Mouse (Mus musculus) heart, embryonic 10.5 days (tissue): ENCODE results near the gene Aqr. TPM values are rescaled to one million over a fixed set of nuclear protein-coding genes. Genes with fewer than 3 reads are reported as not detected.

ENCODE experiments used
- DNase-seq: peaks from one replicate; pipeline ENCODE4 v3.0.0-alpha.2; 2017; ENCODE audit warnings: low spot score
- H3K27ac ChIP-seq: fragments of 300-500 bp; sonication (generic); 2 replicates; pipeline ENCODE4 v1.5.1; 2016; ENCODE audit warnings: mild to moderate bottlenecking
- H3K27me3 ChIP-seq: fragments of 300-500 bp; sonication (generic); 2 replicates; pipeline ENCODE4 v1.6.1; 2016; ENCODE audit warnings: mild to moderate bottlenecking; ENCODE audit not compliant: poor library complexity, insufficient read depth, severe bottlenecking
- H3K36me3 ChIP-seq: fragments of 300-500 bp; sonication (generic); 2 replicates; pipeline ENCODE4 v1.6.1; 2016; ENCODE audit warnings: mild to moderate bottlenecking, moderate library complexity
- H3K4me1 ChIP-seq: fragments of 300-500 bp; sonication (generic); 2 replicates; pipeline ENCODE4 v1.6.1; 2016; ENCODE audit warnings: mild to moderate bottlenecking
- H3K4me3 ChIP-seq: fragments of 300-500 bp; sonication (generic); 2 replicates; pipeline ENCODE4 v1.5.1; 2016; ENCODE audit warnings: mild to moderate bottlenecking, moderate library complexity
- H3K9me3 ChIP-seq: fragments of 300-500 bp; sonication (generic); 2 replicates; pipeline ENCODE4 v1.6.1; 2016; ENCODE audit warnings: mild to moderate bottlenecking, moderate library complexity
- WGBS: fragments of 180-500 bp; shearing (Covaris S2); methylation state at CpG from one replicate; pipeline ENCODE4 v1.1.7; 2016; 5-methylcytosine and 5-hydroxymethylcytosine counted together
- polyA plus RNA-seq: library from polyadenylated mRNA; unstranded; fragments of >200 nt; fragmentation: Nextera tagmentation; extraction: Ambion mirVana; gene quantifications from 2 replicates; pipeline ENCODE4 v1.2.1, GENCODE M21; 2016

The Aqr gene
- polyA plus RNA-seq, 1 experiment from 2014 or later, result 39.0 TPM

GRCm38 (mm10) chr2:114119451-114119850, 67.4 kb downstream of the Aqr start:
- WGBS, result 81% methylated on average over 7 of the region's 7 CpGs
- Histone ChIP-seq H3K36me3 (peaks cover 73% of the 10 kb centered on the region), H3K27ac (no peak overlapping the region), H3K4me3 (no peak overlapping the region), H3K9me3 (no peaks in the 10 kb centered on the region), H3K27me3 (no peaks in the 10 kb centered on the region), H3K4me1 (no peaks in the 10 kb centered on the region)
- no peak for DNase-seq

DNA sequence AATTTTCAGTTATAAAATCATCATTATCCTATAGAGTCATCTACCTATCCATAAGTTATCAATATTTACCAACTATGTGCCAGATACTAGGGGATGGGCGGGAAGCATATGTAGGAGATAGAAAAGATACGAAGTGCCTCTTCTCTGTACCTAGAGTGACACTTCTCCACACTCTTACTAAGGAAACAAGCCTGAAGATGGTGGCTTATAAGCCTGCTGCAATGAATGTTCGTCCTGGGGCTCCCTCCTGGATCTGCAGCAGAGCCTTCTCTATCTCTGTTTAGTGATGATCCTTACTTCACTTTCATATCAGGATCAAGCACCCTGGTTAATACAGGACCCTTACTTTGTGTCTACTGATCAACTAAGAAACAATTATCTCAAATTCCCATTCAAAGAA, 69.2 kb downstream of the Aqr start:
- no peak for DNase-seq
- Histone ChIP-seq H3K27ac (no peak overlapping the region), H3K27me3 (no peaks in the 10 kb centered on the region), H3K4me3 (no peak overlapping the region), H3K36me3 (peaks cover 80% of the 10 kb centered on the region), H3K4me1 (no peaks in the 10 kb centered on the region), H3K9me3 (no peaks in the 10 kb centered on the region)
- 97% methylated on average over 3 of the region's 3 CpGs for WGBS

DNA sequence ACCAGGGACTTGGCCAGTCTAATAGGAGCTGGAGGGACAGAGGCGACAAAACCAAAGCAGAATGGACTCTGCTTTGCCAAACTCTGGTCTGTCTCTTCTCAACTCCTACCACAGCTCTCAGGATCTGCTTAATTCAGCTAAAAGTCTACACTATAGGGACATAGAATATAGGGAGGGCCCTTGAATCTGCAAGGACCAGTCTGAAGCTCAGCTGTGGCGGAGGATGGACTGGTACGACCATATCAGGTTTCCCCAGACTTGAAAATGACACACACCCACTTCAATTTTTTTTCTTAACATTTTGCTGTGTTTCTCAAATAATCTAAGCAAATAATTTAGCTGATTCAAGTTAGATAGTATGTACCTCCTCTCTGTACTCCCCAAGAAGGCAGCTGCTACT, 69.6 kb downstream of the Aqr start:
- no peak overlapping the region for H3K27ac ChIP-seq
- no peaks in the 10 kb centered on the region for H3K27me3 ChIP-seq
- peaks cover 81% of the 10 kb centered on the region for H3K36me3 ChIP-seq
- H3K4me1 ChIP-seq, result no peaks in the 10 kb centered on the region
- DNase-seq, result no peak
- 92% methylated on average over 3 of the region's 3 CpGs for WGBS
- H3K9me3 ChIP-seq, result no peaks in the 10 kb centered on the region
- H3K4me3 ChIP-seq, result no peak overlapping the region

DNA sequence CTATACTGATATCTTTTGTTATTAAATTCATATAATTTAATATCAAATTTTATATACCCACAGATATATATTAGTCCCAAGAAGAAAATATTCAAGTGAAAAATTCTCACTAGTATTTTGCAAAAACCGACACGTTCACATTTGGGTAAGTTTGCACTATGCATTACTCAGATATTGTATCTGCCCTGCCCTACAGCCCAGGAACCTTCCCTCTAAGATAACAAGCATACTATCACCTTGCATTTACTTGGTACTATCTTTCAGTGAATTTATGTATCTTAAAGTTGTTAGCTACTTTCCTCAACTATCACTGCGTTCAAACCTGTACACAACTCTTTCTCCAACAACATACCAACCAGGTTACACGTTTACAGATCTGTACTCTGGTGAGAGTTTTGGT, 71.3 kb downstream of the Aqr start:
- H3K4me1 ChIP-seq, result no peaks in the 10 kb centered on the region
- H3K27ac ChIP-seq, result no peak overlapping the region
- H3K4me3 ChIP-seq, result no peak overlapping the region
- 92% methylated on average over 4 of the region's 4 CpGs for WGBS
- no peaks in the 10 kb centered on the region for H3K9me3 ChIP-seq
- H3K36me3 ChIP-seq, result peaks cover 77% of the 10 kb centered on the region
- no peak for DNase-seq
- H3K27me3 ChIP-seq, result no peaks in the 10 kb centered on the region

- Histone ChIP-seq H3K9me3 (no peaks in the 10 kb centered on the region), H3K4me3 (no peak overlapping the region), H3K27ac (no peak overlapping the region), H3K36me3 (peaks cover 90% of the 10 kb centered on the region), H3K27me3 (no peaks in the 10 kb centered on the region), H3K4me1 (no peaks in the 10 kb centered on the region)
- WGBS, result 83% methylated on average over 23 of the region's 23 CpGs
- DNase-seq, result no peak
Measured at GRCm38 (mm10) chr2:114107288-114108278, 79.2 kb downstream of the Aqr start.

DNA sequence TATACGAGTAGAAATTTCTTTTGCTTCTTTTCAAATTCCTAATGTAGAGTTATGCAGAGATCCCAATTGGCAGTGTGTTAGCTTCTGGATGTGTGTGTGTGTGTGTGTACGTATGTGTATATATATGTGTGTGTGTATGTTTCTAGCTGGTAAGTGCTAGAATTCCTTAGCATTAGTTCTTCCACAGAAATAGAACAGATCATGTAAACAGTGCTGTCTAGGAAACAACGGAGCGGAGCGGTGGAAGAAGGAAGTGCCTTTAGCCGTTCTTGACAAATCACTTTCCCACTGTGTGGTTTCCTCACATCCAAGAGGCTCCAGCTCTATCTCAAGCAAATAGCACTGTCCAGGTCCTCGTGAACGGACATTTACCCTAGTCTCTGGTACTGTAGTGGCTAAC, 80.4 kb downstream of the Aqr start:
- no peaks in the 10 kb centered on the region for H3K4me1 ChIP-seq
- peaks cover 91% of the 10 kb centered on the region for H3K36me3 ChIP-seq
- no peaks in the 10 kb centered on the region for H3K9me3 ChIP-seq
- no peak overlapping the region for H3K27ac ChIP-seq
- 85% methylated on average over 8 of the region's 8 CpGs for WGBS
- no peaks in the 10 kb centered on the region for H3K27me3 ChIP-seq
- no peak overlapping the region for H3K4me3 ChIP-seq
- no peak for DNase-seq

GRCm38 (mm10) chr2:114102471-114102870, 84.4 kb downstream of the Aqr start:
- Histone ChIP-seq H3K27me3 (no peaks in the 10 kb centered on the region), H3K27ac (no peak overlapping the region), H3K36me3 (peaks cover 79% of the 10 kb centered on the region), H3K4me1 (0 out of 2 replicates have a peak, but pooled peaks cover 3% of the 10 kb centered on the region), H3K9me3 (no peaks in the 10 kb centered on the region), H3K4me3 (no peak overlapping the region)
- WGBS, result 86% methylated on average over 3 of the region's 3 CpGs
- no peak for DNase-seq

DNA sequence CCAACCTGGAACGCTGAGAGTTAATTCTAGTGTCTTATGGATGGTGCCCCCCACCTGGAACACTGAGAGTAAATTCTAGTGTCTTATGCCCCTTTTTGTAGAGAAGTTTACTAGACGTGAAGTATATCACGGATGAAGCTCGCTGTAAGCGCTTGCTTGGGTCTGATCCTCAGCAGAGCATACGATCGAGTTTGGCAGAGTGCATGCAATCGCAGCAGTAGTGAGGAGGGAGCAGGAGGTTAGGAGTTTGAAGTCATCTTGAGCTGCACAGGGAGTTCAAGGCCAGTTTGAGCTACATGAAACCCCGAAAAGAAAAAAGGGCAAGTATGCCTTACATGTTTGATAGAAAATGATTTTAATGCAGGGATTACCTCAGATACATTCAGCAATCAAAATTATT, 86.0 kb downstream of the Aqr start:
- 91% methylated on average over 9 of the region's 9 CpGs for WGBS
- Histone ChIP-seq H3K27me3 (no peaks in the 10 kb centered on the region), H3K4me3 (no peak overlapping the region), H3K36me3 (peaks cover 63% of the 10 kb centered on the region), H3K4me1 (0 out of 2 replicates have a peak, but pooled peaks cover 3% of the 10 kb centered on the region), H3K9me3 (no peaks in the 10 kb centered on the region), H3K27ac (no peak overlapping the region)
- no peak for DNase-seq

GRCm38 (mm10) chr2:114099816-114100215, 87.0 kb downstream of the Aqr start:
- DNase-seq, result no peak
- H3K36me3 ChIP-seq, result peaks cover 54% of the 10 kb centered on the region
- 78% methylated on average over 3 of the region's 3 CpGs for WGBS
- no peaks in the 10 kb centered on the region for H3K27me3 ChIP-seq
- H3K27ac ChIP-seq, result no peak overlapping the region
- no peak overlapping the region for H3K4me3 ChIP-seq
- H3K9me3 ChIP-seq, result no peaks in the 10 kb centered on the region
- H3K4me1 ChIP-seq, result 0 out of 2 replicates have a peak, but pooled peaks cover 3% of the 10 kb centered on the region

DNA sequence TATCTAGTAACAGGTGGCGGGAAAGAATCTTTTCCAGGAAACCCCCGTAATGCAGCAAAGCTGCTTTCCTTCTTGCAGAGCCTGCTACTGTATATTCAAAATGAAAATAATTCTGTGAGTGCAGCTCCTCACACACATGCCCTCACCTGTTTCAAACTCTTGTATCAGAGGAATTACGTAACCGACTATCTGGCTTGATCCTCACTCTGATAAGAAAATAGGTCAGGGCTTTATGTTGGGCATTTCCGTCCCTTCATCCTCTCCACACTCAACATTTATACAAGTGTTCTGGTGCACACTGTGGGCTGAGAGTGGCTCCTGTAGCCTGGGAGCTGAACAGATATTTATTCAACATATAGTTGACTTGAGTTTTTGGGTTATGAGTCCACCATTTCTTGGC, 87.7 kb downstream of the Aqr start:
- no peaks in the 10 kb centered on the region for H3K9me3 ChIP-seq
- no peak for DNase-seq
- 94% methylated on average over 5 of the region's 5 CpGs for WGBS
- no peak overlapping the region for H3K27ac ChIP-seq
- H3K4me3 ChIP-seq, result no peak overlapping the region
- H3K4me1 ChIP-seq, result 0 out of 2 replicates have a peak, but pooled peaks cover 3% of the 10 kb centered on the region
- H3K27me3 ChIP-seq, result no peaks in the 10 kb centered on the region
- H3K36me3 ChIP-seq, result peaks cover 48% of the 10 kb centered on the region

- Histone ChIP-seq H3K4me1 (0 out of 2 replicates have a peak, but pooled peaks cover 3% of the 10 kb centered on the region), H3K27ac (no peak overlapping the region), H3K27me3 (no peaks in the 10 kb centered on the region), H3K9me3 (no peaks in the 10 kb centered on the region), H3K36me3 (peaks cover 34% of the 10 kb centered on the region), H3K4me3 (no peak overlapping the region)
- 48% methylated on average over 4 of the region's 4 CpGs for WGBS
- no peak for DNase-seq
Measured at GRCm38 (mm10) chr2:114097627-114098026, 89.2 kb downstream of the Aqr start.

- Histone ChIP-seq H3K27ac (no peak overlapping the region), H3K36me3 (peaks cover 24% of the 10 kb centered on the region), H3K27me3 (no peaks in the 10 kb centered on the region), H3K9me3 (no peaks in the 10 kb centered on the region), H3K4me1 (0 out of 2 replicates have a peak, but pooled peaks cover 3% of the 10 kb centered on the region), H3K4me3 (no peak overlapping the region)
- DNase-seq, result no peak
- 100% methylated on average over 1 of the region's 1 CpGs for WGBS
Measured at GRCm38 (mm10) chr2:114096570-114096969, 90.3 kb downstream of the Aqr start.

- Histone ChIP-seq H3K36me3 (peaks cover 14% of the 10 kb centered on the region), H3K4me1 (0 out of 2 replicates have a peak, but pooled peaks cover 3% of the 10 kb centered on the region), H3K9me3 (no peaks in the 10 kb centered on the region), H3K27me3 (no peaks in the 10 kb centered on the region), H3K27ac (no peak overlapping the region), H3K4me3 (no peak overlapping the region)
- WGBS, result 80% methylated on average over 5 of the region's 5 CpGs
- no peak for DNase-seq
Measured at GRCm38 (mm10) chr2:114095348-114095747, 91.5 kb downstream of the Aqr start.
